Mouse (Mus musculus) embryonic facial prominence, embryonic 11.5 days (tissue): ENCODE measurements around the gene Fbxo10. TPM values are rescaled to one million over a fixed set of nuclear protein-coding genes. Genes with fewer than 3 reads are reported as not detected.

Source experiments
- ATAC-seq: fragments of 200-750 bp; cut with Nextera tagmentation; replicated peaks from 2 replicates; pipeline ENCODE4 v1.8.0; 2017; ENCODE audit warnings: low read depth; ENCODE audit not compliant: insufficient number of reproducible peaks, low FRiP score, low TSS enrichment
- DNase-seq: peaks from one replicate; pipeline ENCODE4 v3.0.0-alpha.2; 2015; ENCODE audit warnings: low spot score
- H3K27ac ChIP-seq: fragments of 300-500 bp; sonication (generic); replicated peaks from 2 replicates; pipeline ENCODE4 v1.5.1; 2014; ENCODE audit warnings: mild to moderate bottlenecking, low read depth, low read length, control low read depth
- H3K27me3 ChIP-seq: fragments of 300-500 bp; sonication (generic); 2 replicates; pipeline ENCODE4 v1.6.1; 2014; ENCODE audit warnings: mild to moderate bottlenecking, low read length, moderate library complexity, mixed read lengths; ENCODE audit not compliant: control insufficient read depth, insufficient read depth
- H3K36me3 ChIP-seq: fragments of 300-500 bp; sonication (generic); replicated peaks from 2 replicates; pipeline ENCODE4 v1.6.1; 2014; ENCODE audit warnings: low read depth, mild to moderate bottlenecking, low read length, moderate library complexity, mixed read lengths; ENCODE audit not compliant: control insufficient read depth, insufficient read depth
- H3K4me1 ChIP-seq: fragments of 300-500 bp; sonication (generic); 2 replicates; pipeline ENCODE4 v1.6.1; 2014; ENCODE audit warnings: low read length, mixed read lengths; ENCODE audit not compliant: control insufficient read depth, insufficient read depth
- H3K4me2 ChIP-seq: fragments of 300-500 bp; sonication (generic); 2 replicates; pipeline ENCODE4 v1.6.1; 2014; ENCODE audit warnings: low read depth, mild to moderate bottlenecking, control low read depth, low read length, moderate library complexity
- H3K4me3 ChIP-seq: fragments of 300-500 bp; sonication (generic); 2 replicates; pipeline ENCODE4 v1.5.1; 2014; ENCODE audit warnings: low read depth, low read length, control low read depth
- H3K9ac ChIP-seq: fragments of 300-500 bp; sonication (generic); replicated peaks from 2 replicates; pipeline ENCODE4 v1.6.1; 2014; ENCODE audit warnings: mild to moderate bottlenecking, control low read depth, low read length
- H3K9me3 ChIP-seq: fragments of 300-500 bp; sonication (generic); replicated peaks from 2 replicates; pipeline ENCODE4 v1.6.1; 2016; ENCODE audit warnings: mild to moderate bottlenecking, low read length, inconsistent platforms, mixed read lengths; ENCODE audit not compliant: control insufficient read depth
- WGBS: fragments of 180-500 bp; shearing (Covaris S2); extraction: QIAGEN DNeasy Blood & Tissue Kit; methylation state at CpG from one replicate; pipeline ENCODE4 v1.1.7; 2014; 5-methylcytosine and 5-hydroxymethylcytosine counted together
- polyA plus RNA-seq: library from polyadenylated mRNA; unstranded; fragments of >200 nt; fragmentation: Nextera tagmentation; extraction: Ambion mirVana; gene quantifications from 2 replicates; pipeline ENCODE4 v1.2.1, GENCODE M21; 2014

Gene Fbxo10
- polyA plus RNA-seq, 1 experiment from 2014 or later: 6.5 TPM

DNA sequence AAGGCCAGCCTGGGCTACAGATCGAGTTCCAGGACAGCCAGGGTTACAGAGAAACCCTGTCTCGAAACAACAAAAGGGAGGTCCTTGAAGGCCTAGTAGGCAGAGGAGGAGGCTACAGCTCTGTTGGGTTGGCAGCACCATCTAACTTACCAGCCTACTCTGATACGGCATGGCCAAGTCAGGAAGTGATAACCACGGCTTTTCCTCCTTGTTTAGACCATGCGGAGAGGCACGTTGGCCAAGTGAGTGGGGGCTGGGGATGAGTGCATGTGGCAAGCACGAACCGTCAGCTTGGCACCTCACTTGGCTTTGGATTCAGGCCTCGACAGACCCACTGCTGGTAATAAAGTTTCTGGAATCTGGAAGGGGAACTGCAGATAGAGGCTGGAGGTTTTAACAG, 51.8 kb downstream of the Fbxo10 start:
- no peak overlapping the region for H3K27ac ChIP-seq
- no peak for DNase-seq
- WGBS: 92% methylated on average over 9 of the region's 9 CpGs
- no peak overlapping the region for H3K4me3 ChIP-seq
- H3K9ac ChIP-seq: no peak overlapping the region
- no peak overlapping the region for H3K4me2 ChIP-seq
- no peaks in the 10 kb centered on the region; the same call in 1 of the 2 replicates for H3K36me3 ChIP-seq
- no peaks in the 10 kb centered on the region for H3K9me3 ChIP-seq
- no peak for ATAC-seq
- no peaks in the 10 kb centered on the region for H3K27me3 ChIP-seq
- no peaks in the 10 kb centered on the region for H3K4me1 ChIP-seq

DNA sequence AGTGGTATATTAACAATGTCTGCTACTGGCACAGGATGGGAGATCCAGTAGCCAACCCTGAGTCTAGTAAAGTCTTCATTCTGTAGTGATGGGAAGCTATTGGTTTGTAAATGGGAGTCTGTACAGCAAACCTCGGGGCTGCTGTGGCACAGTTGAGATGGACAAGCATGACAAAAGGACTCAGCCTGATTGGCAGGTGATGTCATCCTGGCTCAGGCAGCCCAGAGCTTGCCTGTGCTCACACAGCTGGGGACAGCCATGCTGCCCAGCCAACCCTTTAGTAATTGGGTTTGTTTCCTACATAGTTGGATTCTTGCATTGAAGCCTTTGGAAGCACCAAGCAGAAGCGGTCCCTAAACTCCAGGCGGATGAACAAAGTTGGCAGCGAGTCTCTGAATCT, 57.9 kb downstream of the Fbxo10 start:
- no peak overlapping the region for H3K27ac ChIP-seq
- no peaks in the 10 kb centered on the region for H3K9me3 ChIP-seq
- ATAC-seq (no peak), DNase-seq (no peak)
- H3K27me3 ChIP-seq: no peaks in the 10 kb centered on the region
- no peak overlapping the region for H3K4me2 ChIP-seq
- H3K4me1 ChIP-seq: no peaks in the 10 kb centered on the region
- H3K9ac ChIP-seq: no peak overlapping the region
- WGBS: 87% methylated on average over 4 of the region's 4 CpGs
- H3K36me3 ChIP-seq: no peaks in the 10 kb centered on the region
- no peak overlapping the region for H3K4me3 ChIP-seq

DNA sequence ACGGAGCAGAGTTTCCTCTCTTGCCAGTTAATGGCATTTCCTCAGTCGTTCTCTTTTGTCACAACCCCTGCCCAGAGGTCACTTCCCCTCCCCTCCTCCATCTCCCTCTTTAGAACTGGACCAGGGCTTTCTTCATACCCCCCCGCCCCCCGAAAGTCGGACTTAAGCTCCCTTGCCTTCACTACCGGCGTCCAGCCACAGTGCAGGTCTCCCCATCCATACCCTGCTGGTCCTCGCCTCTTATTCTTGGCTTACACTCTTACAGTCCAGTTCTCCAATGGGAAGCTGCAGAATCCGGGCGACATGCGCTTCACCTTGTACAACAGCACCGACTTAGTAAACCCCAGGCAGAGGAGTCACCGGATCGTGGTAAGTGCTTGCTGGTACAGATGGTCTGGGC, 65.4 kb downstream of the Fbxo10 start:
- Histone ChIP-seq H3K9ac (peak overlapping the region; percentile 69), H3K4me2 (peak overlapping the region; percentile 64), H3K9me3 (no peaks in the 10 kb centered on the region), H3K36me3 (no peaks in the 10 kb centered on the region), H3K27ac (no peak overlapping the region), H3K4me3 (peak overlapping the region; percentile 78), H3K4me1 (peaks cover 2% of the 10 kb centered on the region), H3K27me3 (no peaks in the 10 kb centered on the region)
- ATAC-seq: peak; percentile 27; the same call in 1 of the 2 replicates
- no peak for DNase-seq
- WGBS: under 1% methylated on average over 14 of the region's 14 CpGs

DNA sequence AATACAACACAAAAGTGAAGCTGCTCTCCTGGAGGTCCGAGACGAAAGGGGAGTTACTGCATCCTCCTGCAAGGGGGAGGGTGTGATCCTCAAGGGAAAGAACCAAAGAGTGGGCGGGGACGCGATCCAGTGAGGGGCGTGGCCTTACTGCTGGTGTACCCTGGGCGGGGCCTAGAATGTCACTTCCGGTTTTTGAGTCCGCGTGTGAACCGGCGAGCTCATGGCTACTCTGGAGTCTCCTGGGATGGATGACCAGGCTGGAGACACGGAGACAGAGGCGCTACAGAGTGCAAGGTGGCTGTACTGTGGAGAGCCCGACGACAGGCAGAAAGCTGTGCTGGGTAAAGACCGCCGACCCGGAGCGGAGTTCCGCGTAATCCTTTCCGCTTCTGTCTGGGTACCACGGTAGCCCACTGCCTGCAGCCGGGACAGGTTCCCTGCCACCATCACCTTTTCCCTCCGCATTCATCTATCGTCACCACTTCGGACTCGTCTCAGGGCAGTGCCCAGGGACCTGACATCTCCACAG, 65.9 kb downstream of the Fbxo10 start, which contains the start of gene Polr1e:
Gene Polr1e, plus strand, starts transcription at position 132 of the 529 bp plus-strand sequence.
- Histone ChIP-seq H3K4me1 (peaks cover 2% of the 10 kb centered on the region), H3K9me3 (no peaks in the 10 kb centered on the region), H3K27me3 (no peaks in the 10 kb centered on the region), H3K36me3 (no peaks in the 10 kb centered on the region), H3K27ac (no peak within 1 kb of the TSS), H3K9ac (peak within 1 kb of the TSS; percentile 69), H3K4me3 (peak within 1 kb of the TSS; percentile 78), H3K4me2 (peak within 1 kb of the TSS; percentile 64)
- peak; percentile 74 for ATAC-seq
- DNase-seq: peak; percentile 97
- WGBS: under 1% methylated on average over 29 of the region's 29 CpGs

DNA sequence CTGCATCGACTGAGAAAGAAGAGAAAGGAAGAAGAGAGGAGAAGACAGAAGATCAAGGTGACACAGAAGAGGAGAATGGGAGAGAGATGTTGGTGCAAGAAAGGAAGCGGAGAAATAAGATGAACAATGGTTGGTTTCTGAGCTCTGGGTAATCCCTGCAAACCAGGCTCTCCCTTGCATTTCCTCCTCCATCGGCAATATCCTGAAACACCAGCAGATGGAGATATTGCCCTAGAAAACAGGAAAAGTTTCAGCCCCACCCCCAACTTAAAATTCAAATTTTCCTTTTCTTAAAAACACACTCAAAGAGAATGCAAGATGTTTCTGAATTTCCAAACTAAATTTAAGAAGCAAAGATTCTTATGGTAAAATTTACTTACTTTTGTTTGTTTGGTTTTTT, 68.8 kb downstream of the Fbxo10 start:
- 0 out of 2 replicates have a peak overlapping the region, but pooled peaks have one; percentile 5 for H3K9ac ChIP-seq

DNA sequence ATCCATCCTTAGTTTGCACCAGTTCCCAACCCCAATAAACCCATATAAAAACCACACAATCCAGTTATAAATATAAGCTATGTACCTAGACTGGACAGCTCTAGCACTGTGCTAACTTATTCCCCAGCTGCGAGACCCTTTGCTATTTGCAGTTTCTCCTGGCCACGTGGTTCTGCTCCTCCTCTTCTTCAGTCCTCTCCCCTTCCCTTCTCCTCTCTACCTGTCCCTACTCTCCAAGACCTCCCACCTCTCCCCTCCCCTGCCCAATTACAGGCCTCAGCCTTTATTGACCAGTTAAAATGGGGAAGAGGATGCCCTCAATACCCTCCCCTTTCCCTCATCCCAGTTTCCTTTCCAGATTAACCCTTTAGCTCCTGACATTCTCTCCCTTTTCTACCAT, 70.9 kb downstream of the Fbxo10 start:
- H3K9me3 ChIP-seq: no peaks in the 10 kb centered on the region
- no peak for DNase-seq
- H3K4me3 ChIP-seq: peak overlapping the region; percentile 56
- WGBS: 5% methylated on average over 2 of the region's 2 CpGs
- H3K27me3 ChIP-seq: no peaks in the 10 kb centered on the region
- H3K27ac ChIP-seq: no peak overlapping the region
- H3K4me2 ChIP-seq: peak overlapping the region; percentile 65; the same call in 1 of the 2 replicates
- H3K9ac ChIP-seq: peak overlapping the region; percentile 72; the same call in 1 of the 2 replicates
- no peak for ATAC-seq
- no peaks in the 10 kb centered on the region for H3K4me1 ChIP-seq
- H3K36me3 ChIP-seq: no peaks in the 10 kb centered on the region

More for the DNA sequence above, 68.8 kb downstream of the Fbxo10 start:
- Histone ChIP-seq H3K27ac (no peak overlapping the region), H3K9me3 (no peaks in the 10 kb centered on the region), H3K4me1 (peaks cover 2% of the 10 kb centered on the region), H3K4me2 (no peak overlapping the region), H3K4me3 (no peak overlapping the region), H3K36me3 (no peaks in the 10 kb centered on the region), H3K27me3 (no peaks in the 10 kb centered on the region)
- no peak for ATAC-seq
- 17% methylated on average over 3 of the region's 3 CpGs for WGBS
- peak; percentile 74 for DNase-seq

DNA sequence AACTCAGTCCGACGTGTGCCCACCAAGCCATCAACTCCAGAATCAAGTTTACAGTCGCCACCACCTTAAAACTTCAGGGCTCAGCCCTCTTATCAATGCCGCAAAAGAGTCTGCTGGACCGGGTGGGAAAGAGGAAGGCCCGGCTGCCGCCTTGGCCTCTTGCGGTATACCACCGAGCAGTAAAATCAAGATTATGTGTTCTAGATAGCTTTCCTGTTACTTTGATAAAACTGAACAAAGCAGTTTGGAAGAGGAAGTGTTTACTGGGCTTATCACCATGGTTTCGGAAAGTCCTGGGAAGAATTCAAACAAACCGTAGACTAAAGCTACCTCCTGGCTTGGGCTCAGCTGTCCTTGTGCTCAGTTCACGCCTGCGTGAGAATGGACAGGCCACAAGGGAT, 71.4 kb downstream of the Fbxo10 start:
- peak overlapping the region; percentile 72 for H3K9ac ChIP-seq
- no peaks in the 10 kb centered on the region for H3K36me3 ChIP-seq
- peak overlapping the region; percentile 54; the same call in 1 of the 2 replicates for H3K27ac ChIP-seq
- no peaks in the 10 kb centered on the region for H3K4me1 ChIP-seq
- DNase-seq (no peak), ATAC-seq (no peak)
- WGBS: 3% methylated on average over 13 of the region's 13 CpGs
- peak overlapping the region; percentile 56 for H3K4me3 ChIP-seq
- H3K9me3 ChIP-seq: no peaks in the 10 kb centered on the region
- no peaks in the 10 kb centered on the region for H3K27me3 ChIP-seq
- peak overlapping the region; percentile 65 for H3K4me2 ChIP-seq

DNA sequence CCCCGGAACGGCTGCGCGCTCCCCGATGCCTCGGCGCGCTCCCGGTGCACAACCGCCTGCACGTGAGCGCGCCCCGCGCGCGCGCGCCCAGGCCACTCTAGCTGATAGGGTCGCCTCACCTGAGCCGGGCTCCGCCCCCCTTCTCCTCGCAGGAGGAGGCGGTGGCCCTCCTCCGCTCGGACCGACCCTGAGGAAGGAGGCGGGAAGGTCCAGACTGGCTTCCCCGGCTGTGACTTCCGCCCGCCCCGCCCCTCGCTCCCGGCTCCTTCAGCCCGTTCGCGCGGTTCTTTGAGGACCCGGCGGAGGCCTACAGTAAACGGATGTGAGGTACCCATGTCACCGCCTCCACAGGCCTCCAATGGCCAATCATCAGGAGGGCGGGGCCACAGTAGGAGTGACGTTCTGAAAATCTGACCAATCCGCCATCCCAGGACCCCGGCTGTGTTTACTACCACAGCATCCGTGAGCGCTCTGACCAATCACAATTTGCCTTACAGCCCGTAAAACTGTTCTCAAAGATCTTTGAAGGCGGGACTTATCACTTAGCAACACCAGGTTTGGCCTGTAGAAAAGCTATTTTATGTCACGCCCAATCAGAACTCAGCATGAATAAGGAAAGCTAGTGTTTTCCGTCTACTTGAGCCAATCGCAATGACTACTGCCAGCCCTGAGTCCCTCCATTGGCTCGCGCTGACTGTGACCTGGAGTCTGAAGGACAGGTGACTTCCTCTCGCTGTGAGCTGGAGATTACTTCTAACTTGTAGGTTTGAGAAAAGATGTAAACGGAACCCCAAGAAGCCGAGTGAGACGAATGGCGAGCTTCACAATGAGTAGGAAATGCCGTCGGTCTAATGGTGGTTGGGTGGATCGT, 72.1 kb downstream of the Fbxo10 start, which contains the start of gene Zbtb5:
Gene Zbtb5, minus strand, starts transcription at position 308 of the 871 bp plus-strand sequence.
- no peaks in the 10 kb centered on the region for H3K4me1 ChIP-seq
- no peaks in the 10 kb centered on the region for H3K36me3 ChIP-seq
- peak within 1 kb of the TSS; percentile 91 for H3K27ac ChIP-seq
- WGBS: under 1% methylated on average over 48 of the region's 63 CpGs
- DNase-seq (peak; percentile 100), ATAC-seq (peak; percentile 99)
- H3K27me3 ChIP-seq: no peaks in the 10 kb centered on the region
- peak within 1 kb of the TSS; percentile 86 for H3K9ac ChIP-seq
- peak within 1 kb of the TSS; percentile 70 for H3K4me3 ChIP-seq
- H3K4me2 ChIP-seq: peak within 1 kb of the TSS; percentile 65
- no peaks in the 10 kb centered on the region for H3K9me3 ChIP-seq
